Comparison of ENCODE assay signal across 8 mouse cellular contexts in the genomic region with DNA sequence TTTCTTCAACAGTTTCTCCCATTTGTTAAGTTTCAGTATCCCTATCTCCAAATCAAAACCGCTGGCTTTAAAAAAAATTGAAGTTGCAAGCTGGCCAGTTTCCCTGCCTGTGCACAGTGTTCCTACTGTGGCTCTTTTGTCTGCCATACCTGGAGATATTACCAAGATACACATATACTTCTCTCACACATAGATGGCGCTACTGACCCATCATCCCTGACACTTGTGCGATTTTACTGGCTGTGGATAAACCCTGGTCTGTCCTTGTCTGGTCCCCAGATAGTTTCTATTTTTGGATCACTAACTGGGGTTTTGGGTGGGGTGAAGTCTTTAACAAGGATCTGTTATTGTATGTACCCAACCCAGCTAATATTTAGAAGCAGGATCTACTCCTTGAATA.
DNase-seq lines count a peak whose midpoint lies in the region.

No protein-coding gene starts in this region.

- DNase-seq in heart, adult 18-20 months, result peak; percentile 33 to 63
- no peak for DNase-seq in heart, adult 11 months
- DNase-seq in urinary bladder, postnatal 14 days (ENCODE audit: low spot score), result peak; percentile 18
- DNase-seq in urinary bladder, adult 2 months (ENCODE audit: low spot score), result no peak
- peak; percentile 65 for DNase-seq in embryo, embryonic 11 days
- peak; percentile 38 for DNase-seq in kidney, postnatal 10 days
- peak; percentile 49 for DNase-seq in naive thymus-derived CD4-positive, alpha-beta T cell, adult 2 months (ENCODE audit: low read depth)
- no peak for DNase-seq in frontal cortex, postnatal 10 days (ENCODE audit: low spot score in 2 of 2)

Comparison
In these comparisons a context has a peak if more than half of its experiments do, and no peak if none do; other contexts are left out.
1. DNase-seq: peak in heart, adult 18-20 months (2 of 2), urinary bladder, postnatal 14 days (single experiment), embryo, embryonic 11 days (single experiment), kidney, postnatal 10 days (single experiment) and naive thymus-derived CD4-positive, alpha-beta T cell, adult 2 months (single experiment); none in heart, adult 11 months (single experiment), urinary bladder, adult 2 months (single experiment) and frontal cortex, postnatal 10 days (0 of 2).